Mouse (Mus musculus) heart, postnatal 36 days (tissue): ENCODE measurements at regions not wholly inside any gene's neighbourhood (a gene's known extent, or its start where the extent isn't known, plus 50 kb on each side); places are given as distances from the start of the nearest gene placed in this dataset.

ENCODE experiments used
- DNase-seq, 2 experiments: peaks; one replicate each; pipeline ENCODE4 v3.0.0; 2021 to 2022
- intact Hi-C: fragments of 180-260 bp; cut with DNase I; formaldehyde crosslinking; loops from one replicate; pipeline ENCODE4 v1.15.1; 2025

DNA sequence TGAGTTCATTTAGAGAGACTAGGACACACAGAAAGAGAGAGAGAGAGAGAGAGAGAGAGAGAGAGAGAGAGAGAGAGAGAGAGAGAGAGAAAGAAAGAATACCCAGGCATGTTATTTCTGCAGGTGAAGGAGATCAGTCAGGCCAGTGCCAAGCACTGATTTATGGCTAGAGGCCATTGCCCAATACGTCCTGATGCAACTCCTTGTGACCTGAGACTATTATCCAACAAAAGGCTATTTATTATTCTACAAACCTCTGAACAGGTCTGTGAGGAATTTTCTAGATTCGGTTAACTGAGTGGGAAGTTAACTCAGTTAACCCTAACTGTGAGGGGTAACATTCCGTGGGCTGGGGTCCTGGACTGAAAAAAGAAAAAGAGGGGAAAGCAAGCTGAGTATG is 84.5 kb upstream of the Spin1 start:
- intact Hi-C loops, result no loop called here
- no peak for DNase-seq

DNA sequence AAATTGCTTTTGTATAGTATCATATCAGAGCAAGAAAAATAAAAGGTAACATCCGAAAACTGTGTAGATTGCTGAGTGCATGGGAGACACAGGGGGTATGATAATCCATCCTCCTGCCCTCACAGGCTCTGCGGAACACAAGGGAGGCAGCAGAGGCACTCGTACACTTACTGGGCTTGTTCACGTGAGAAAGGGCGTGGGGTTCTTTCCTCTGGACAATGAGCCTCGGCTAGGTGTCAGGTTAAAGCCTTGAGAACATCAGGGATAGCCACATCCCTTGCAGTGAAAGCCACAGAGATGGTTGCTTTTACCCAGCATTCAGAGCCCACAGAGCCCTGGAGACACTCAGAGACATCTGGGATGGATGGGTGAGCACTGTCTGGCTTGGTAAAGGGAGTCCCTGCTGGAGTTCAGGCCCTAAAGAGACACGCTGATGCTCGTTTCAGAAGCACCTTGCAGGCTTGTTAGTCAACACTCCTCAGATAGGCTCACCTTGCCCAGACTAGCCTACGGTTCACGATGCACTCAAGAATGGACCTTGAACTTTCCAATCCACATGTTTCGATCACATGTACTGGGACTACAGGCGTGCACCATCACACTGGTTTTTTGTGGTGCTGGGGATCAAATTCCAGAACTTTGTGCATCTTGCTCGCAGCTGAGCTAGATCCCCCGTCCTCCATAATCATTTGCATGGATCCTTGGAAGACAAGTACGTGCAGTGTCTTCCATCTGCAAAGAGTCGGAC is 83.5 kb upstream of the Spin1 start:
- intact Hi-C loops, result no loop called here
- no peak for DNase-seq

GRCm38 (mm10) chr13:51017727-51018321 is 82.9 kb upstream of the Spin1 start:
- peak in 1 of 2 experiments; percentile 5 for DNase-seq
- intact Hi-C loops, result loop anchor here (2.0 kb wide), 1 partner anchor 153 kb away; the partner anchor contains the start of gene Nxnl2

DNA sequence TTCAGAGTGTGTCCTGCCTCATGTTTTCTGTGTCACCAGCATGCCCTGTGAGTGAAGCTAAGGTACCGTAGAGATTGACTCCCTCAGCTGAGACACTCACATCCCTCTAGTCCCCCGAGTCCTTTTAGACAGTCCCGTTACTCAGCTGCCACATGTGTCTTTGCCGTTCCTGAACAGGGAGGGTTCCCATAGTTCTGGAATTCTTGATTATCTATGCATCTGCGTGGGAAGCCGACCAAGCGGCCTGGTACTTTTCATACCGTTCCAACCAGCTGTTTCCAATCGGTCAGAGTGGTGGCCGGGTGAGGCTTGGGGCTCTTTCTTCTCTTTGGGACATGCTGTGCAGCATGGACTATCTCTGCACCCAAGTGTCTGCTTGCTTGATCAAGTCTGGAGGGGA is 82.3 kb upstream of the Spin1 start:
- intact Hi-C loops, result loop anchor here (2.0 kb wide), 1 partner anchor 152 kb away; the partner anchor contains the start of gene Nxnl2
- no peak for DNase-seq

- DNase-seq, result peak; percentile 13 to 37
- intact Hi-C loops, result no loop called here
These were observed 78.1 kb upstream of the Spin1 start for GRCm38 (mm10) chr13:51022401-51023250.

- intact Hi-C loops, result no loop called here
- no peak for DNase-seq
These were observed 77.4 kb upstream of the Spin1 start for GRCm38 (mm10) chr13:51023271-51023670.

DNA sequence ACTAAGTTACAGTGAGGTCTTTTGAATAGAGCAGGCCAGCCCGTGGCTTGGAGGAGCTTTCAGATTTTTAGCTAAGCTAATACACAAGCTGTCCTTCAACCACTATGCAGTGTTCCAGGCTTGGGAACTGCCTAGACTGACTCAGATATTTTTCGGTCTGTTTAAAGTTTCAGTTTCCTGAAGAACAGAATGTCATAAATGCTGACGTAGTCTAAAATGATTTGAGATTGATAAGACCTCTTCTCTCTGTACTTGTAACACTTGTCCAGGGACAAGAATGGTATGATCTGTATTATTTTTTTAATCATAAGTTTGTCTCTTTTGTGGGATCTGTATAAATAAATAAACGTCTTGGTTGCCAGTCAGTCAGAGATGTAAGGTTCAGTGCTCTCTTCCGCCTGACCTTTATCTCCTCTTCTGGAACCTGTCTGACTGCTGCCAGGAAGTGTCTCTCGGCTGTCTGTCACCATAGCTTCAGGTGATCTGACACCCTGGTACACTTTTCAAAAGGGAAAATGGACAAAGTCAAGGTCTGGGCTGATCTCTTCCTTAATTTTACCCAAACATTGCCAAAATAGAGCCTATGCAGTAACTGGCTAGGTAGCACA is 74.3 kb upstream of the Spin1 start:
- intact Hi-C loops, result no loop called here
- no peak for DNase-seq

GRCm38 (mm10) chr13:51037850-51038450 is 62.7 kb upstream of the Spin1 start:
- DNase-seq, result peak; percentile 17 to 20

DNA sequence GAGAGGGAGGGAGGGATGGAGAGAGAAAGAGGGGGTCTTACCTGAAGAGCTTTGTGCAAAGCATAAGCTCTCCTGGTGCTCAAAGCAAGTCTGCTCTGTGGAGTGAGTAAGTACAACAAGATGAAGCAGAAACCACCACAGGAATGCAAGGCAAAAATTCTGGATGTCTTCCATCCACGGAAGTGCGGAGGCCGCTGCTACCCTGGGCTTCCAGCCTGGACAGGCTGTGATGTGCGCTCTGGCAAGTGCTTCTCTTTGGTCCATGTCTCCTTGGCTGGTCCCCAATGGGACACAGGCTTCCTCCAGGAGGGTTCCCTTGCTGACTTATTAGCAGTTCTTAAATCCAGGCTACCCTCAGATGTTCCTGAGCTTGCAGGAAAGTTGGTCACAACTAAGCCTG is 61.7 kb upstream of the Spin1 start:
- intact Hi-C loops, result no loop called here
- DNase-seq, result peak in 1 of 2 experiments; percentile 11

More at GRCm38 (mm10) chr13:51037850-51038450, 62.7 kb upstream of the Spin1 start:
- intact Hi-C loops, result no loop called here

DNA sequence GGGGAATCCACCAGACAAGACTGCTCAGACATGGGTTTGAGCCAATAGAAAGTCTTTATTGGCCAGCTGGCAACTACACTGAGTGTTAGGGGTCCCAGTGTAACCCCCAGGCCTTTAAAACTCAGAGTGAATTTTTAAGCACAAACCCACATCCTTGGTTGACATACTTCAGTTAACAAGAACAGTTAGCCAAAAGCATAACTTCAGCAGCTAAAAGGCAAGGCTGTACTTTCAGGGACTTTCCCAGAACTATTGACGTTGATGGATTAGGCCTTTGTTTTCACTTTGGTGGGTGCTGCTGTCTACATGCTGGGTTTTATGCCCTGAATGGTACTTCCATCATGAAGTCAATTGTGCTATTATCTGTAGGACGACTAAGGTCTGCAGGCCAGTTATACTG is 59.6 kb upstream of the Spin1 start:
- intact Hi-C loops, result no loop called here
- DNase-seq, result no peak

DNA sequence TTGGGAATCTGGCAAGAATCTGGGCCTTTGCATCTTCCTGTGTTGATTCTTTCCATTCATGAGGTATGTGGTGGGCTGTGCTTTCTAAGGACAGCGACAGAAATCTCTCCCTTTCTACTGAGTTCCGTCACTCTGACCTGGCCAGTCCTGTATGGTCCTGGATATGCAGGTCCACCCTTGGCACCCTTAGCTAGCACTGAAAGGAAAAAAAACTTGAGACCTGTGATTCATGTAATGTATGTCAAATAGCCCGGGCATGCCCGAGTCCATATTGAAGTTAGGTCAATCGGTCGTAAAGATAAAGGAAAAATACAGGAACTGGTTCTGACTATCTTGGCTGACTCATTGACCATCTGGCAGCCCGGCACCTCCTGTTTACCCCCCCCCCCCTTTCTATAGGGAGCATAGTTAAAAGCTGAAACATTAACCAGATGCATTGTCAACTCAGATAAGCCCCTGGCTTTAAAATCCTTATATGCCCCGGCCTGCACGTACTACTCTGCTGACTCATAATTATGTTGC is 57.7 kb upstream of the Spin1 start:
- intact Hi-C loops, result no loop called here
- DNase-seq, result no peak
